Mouse (Mus musculus) thymus, postnatal 0 days (tissue): Measurements from ENCODE around the gene Prdm16. TPM values are rescaled to one million over a fixed set of nuclear protein-coding genes. Genes with fewer than 3 reads are reported as not detected.

Experiments used
- DNase-seq: peaks from one replicate; pipeline ENCODE4 v3.0.0-alpha.2; 2015; ENCODE audit warnings: low spot score
- polyA plus RNA-seq: library from polyadenylated mRNA; unstranded; fragments of >200 nt; fragmentation: Nextera tagmentation; extraction: Ambion mirVana; gene quantifications from 2 replicates; pipeline ENCODE4 v1.2.1, GENCODE M21; 2015

Gene Prdm16
- polyA plus RNA-seq, 1 experiment from 2014 or later: 6.6 TPM

GRCm38 (mm10) chr4:154604442-154604830 is 32.2 kb downstream of the Prdm16 start:
- DNase-seq: no peak

GRCm38 (mm10) chr4:154603663-154604441 is 32.8 kb downstream of the Prdm16 start:
- no peak for DNase-seq

DNA sequence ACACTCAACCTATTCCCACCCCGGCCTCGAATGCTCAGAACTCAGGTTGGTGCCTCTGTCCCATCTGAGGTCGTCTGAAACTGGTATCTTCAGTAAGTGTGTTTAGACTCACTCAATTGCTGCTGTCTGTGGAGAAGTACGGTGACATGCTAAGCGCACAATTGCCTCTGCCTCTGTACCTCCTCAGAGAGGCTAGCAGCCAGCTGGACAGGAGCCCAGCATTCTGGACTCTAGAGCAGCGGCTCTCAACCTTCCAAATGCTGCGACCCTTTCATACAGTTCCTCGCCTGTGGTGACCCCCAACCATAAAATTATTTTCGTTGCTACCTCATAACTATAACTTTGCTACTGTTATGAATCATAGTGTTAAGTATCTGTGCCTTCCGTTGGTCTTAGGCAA is 34.3 kb downstream of the Prdm16 start:
- DNase-seq: no peak

GRCm38 (mm10) chr4:154601006-154601405 is 35.7 kb downstream of the Prdm16 start:
- DNase-seq: no peak

- no peak for DNase-seq
Observed at GRCm38 (mm10) chr4:154599977-154600376, 36.7 kb downstream of the Prdm16 start.

DNA sequence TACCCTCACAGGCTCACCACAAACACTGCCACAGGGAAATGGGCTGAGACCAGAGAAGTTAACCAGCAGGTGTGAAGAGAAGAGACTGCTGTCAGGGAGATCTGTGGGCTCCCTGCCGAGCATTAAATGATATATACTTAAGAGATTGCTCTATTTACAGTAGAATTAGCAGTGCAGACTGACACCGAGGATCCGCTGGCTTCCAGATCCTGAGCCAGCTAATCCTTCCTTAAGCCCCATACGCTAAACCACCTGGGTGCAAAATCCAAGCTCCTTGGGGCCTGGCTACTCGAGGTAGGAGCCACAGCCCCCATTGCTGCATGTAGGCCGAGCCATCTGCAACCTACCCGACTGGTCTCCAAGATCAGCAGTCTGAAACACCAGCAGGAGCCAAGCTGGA is 38.3 kb downstream of the Prdm16 start:
- DNase-seq: no peak

- no peak for DNase-seq
Observed at GRCm38 (mm10) chr4:154596805-154597204, 39.9 kb downstream of the Prdm16 start.

- DNase-seq: no peak
Observed at GRCm38 (mm10) chr4:154594761-154595556, 41.7 kb downstream of the Prdm16 start.

DNA sequence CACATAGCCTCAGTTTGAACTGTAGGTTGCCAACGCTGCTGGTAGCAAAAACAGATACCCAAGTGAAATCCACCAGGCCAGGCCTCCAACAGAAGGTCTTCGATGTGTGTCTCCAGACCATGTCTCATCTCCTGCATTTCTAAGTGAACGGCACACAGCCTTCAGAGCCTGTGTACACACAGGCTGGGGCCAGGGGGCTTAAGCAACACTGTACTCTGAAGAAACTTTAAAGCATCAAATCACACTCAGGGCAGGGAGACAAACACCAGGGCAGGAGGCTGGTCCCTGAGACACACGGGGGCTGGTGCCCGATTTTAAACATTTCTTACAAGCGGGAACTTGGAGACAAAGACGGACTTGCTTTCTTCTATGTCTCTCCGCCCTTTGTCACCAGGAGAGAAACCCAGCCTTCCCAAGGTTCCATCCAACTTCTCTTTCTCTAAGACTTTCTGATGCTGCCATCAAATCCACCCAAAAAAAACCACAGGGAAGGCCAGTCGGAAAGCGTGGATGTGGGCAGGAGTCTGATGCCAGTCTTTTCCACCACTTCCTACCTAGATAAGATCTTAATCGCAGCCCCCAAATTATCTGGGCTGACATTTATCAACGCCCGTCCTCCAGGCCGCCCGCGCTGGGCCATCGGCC is 42.4 kb downstream of the Prdm16 start:
- DNase-seq: no peak

- no peak for DNase-seq
Observed at GRCm38 (mm10) chr4:154592562-154592961, 44.1 kb downstream of the Prdm16 start.

DNA sequence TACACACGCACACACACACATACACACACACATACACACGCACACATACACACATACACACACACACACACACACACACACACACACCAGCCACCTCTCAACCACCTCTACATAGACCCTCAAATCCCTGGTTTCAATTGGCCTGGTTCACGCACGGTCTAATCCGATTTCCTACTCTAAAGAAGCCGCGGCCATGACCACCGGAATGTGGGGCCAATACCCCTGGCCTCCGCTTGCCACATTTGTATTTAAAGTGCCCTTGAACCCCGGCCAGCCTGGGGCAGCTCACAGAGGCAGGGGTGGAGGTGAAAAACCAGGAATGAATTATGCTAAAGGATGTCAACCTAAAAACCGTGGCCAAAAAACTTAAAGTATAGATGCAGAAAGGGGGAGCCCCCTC is 45.8 kb downstream of the Prdm16 start:
- DNase-seq: no peak

GRCm38 (mm10) chr4:154586334-154586733 is 50.3 kb downstream of the Prdm16 start:
- DNase-seq: no peak

GRCm38 (mm10) chr4:154585779-154586178 is 50.9 kb downstream of the Prdm16 start:
- no peak for DNase-seq

- DNase-seq: no peak
Observed at GRCm38 (mm10) chr4:154583712-154584111, 53.0 kb downstream of the Prdm16 start.

DNA sequence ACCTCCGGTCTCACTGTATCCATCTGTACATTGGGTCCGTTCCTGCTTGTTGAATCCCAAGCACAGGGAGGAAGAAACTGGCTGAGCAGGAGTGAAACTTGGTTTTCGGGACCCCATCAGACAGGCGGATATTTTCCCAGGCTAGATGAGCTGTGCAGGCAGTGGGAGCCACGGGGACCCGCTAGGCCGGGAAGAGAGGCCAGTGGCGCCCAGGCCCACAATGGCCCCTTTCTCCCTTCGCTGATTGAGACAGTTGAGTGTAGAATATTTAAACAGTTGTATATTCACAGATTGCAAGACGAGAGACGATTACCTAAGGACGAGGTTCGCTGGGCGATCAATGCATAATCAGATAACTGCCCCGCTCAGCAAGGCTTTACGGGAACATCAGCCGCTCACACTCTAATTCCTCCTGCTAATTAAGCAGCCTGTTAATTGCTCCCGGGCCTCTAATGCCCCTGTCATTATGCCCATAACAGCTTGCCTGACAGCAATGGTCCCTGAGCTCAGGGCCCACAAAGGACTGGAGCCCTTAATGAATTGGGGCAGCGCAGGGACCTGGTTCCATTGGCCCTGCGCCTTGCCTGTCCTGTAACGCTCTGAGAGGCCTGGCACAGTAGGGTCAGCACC is 54.0 kb downstream of the Prdm16 start:
- no peak for DNase-seq

- DNase-seq: no peak
Observed at GRCm38 (mm10) chr4:154581261-154581886, 55.3 kb downstream of the Prdm16 start.

- DNase-seq: no peak
Observed at GRCm38 (mm10) chr4:154574208-154574875, 62.3 kb downstream of the Prdm16 start.

GRCm38 (mm10) chr4:154570451-154570881 is 66.2 kb downstream of the Prdm16 start:
- no peak for DNase-seq

DNA sequence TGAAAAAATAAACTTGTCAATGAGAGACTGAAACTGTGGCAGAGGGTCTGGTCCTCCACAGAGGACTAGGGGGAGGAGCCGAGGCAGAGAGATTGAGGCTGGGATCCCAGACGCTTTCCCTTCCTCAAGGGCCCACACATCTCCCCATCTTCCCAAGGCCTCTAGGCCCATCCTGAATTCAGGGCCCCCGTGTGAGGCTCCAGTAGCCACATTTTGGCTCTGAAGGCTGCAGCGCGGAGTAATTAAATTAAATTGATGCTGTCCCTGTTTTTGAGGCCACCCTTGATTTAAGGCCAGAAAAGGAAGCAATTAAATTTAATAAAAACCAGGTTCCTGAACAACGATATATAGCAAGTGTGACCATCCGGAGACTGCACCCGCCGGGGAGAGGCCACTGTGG is 66.8 kb downstream of the Prdm16 start:
- no peak for DNase-seq

DNA sequence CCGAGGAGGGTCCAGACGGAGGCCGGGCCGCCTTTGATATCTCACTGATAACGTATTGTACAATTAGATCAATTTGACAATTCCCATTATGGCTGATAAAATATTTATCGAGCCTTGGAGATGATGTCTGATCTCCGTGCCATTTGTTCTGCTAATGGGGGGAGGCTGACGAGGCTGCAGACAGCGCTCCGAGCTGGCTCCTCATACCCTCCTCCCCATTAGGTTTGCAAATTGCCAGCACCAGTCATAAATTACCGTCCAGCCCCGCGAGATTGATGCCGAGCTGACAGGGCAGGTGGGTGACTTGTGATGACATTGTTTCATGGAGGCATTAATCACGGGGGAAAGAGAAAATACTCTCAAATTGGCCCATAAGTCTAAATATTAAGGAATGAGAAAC is 67.9 kb downstream of the Prdm16 start:
- DNase-seq: no peak

DNA sequence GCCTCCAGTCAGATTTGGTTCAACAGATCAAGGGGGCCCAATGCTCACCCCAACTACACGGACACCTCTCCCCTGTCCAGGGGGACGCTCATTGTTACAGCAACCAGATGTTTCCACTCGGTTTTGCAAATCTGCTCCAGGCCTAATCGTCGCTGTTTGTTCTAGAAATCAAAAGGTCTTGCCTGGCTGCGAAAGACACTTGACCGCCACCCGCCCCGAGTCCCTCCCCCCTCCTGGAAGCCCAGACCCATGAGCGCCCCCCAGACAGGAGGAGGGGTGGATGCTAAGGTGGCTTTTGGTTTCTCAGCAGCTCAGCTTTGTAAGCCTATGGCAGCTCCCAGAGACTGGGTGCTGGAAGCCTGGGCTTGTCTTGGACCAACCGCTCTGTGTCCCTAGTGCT is 68.7 kb downstream of the Prdm16 start:
- no peak for DNase-seq
